Mouse (Mus musculus) brain, adult 10 weeks (tissue): ENCODE data around the gene Adarb1. TPM values are rescaled to one million over a fixed set of nuclear protein-coding genes. Genes with fewer than 3 reads are reported as not detected.

Experiments
- polyA plus RNA-seq: library from polyadenylated mRNA; stranded (reverse); fragments of 350-450 nt; fragmentation: Illumina TruSeq; extraction: RNeasy Lipid Tissue Mini Kit (QIAGEN cat#74804); gene quantifications from one replicate; pipeline ENCODE4 v1.2.3, GENCODE M21; 2015; ENCODE audit warnings: low read depth, low replicate concordance

The Adarb1 gene
- polyA plus RNA-seq = 109 TPM

DNA sequence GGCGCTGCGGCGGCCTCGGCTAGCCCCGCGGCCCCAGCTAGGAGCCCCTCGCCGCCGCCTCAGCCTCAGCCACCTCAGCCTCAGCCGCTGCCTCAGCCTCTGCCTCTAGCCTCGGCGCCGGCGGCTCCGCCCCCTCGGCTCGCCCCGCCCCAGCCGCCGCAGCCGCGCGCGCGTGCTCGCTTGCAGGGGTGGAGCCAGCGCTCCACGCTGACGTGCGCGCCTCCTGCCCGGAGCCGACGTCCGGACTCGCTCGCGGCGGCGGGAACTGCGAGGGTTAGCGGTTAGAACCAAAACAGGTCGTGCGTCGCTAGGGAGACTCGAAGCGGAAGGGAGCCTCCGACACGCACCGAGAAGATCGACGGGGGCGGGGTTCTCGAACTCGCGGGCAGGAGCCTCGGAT is at the start of gene Adarb1:
Adarb1 (minus strand) TSS at position 133 of the 400 bp plus-strand sequence.

DNA sequence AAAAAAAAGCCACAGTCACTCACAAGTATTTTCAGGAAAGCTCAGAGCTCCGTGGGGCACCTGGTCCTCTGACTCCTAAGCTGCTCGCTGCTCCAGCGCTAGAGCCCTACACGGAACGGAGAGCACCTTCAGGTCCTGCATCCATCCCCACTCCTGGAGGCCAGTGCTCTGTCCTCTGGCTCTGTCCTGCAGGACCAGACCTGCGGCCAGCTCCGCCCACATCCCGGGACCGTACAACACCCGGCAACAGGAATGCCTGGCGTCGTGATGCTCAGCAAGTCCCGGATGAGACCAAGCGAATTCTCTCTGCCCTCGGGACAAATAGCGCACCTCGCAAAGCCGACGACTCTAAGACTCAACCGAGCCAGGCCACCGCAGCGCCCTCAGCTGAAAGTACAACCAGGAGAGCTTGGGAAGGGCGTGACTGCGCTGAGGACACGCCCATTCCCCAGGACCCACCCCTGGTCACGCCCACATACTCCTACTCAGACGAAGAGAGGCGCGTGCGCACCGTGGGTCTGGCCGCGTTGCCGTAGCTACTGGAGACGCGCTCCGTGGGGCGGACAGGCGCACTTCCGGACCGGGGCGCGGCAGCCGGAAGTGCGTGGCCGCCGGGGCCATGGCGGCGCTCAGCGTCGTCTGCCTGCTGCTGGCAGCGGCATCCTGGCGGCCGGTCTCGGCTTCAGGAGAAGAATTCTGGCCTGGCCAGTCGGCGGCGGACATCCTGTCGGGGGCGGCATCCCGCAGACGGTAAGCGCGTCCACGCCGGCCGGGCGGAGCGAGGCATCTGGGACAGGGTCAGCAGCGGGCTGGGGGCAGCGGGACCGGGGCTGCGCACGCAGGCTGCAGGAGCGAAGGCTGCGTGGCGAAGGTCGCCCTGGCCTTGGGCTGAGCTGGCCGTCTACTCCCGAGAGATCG is 159.1 kb downstream of the Adarb1 start, which contains the start of gene Pofut2:
Pofut2 (plus strand) TSS at position 515 of the 918 bp plus-strand sequence.

Other genes with a start within 250 kb of the Adarb1 start
- 27.8 TPM for gene Pofut2, start 159.1 kb downstream of the Adarb1 start, polyA plus RNA-seq
- 33.6 TPM for gene Fam207a, start 97.5 kb upstream of the Adarb1 start, polyA plus RNA-seq
- gene Itgb2, start 112.0 kb upstream of the Adarb1 start, polyA plus RNA-seq = 5.1 TPM
- gene Pttg1ip, start 163.4 kb upstream of the Adarb1 start, polyA plus RNA-seq = 81.4 TPM
- 222 TPM for gene Sumo3, start 187.8 kb upstream of the Adarb1 start, polyA plus RNA-seq
- 7.8 TPM for gene Gm49325, start 187.9 kb upstream of the Adarb1 start, polyA plus RNA-seq
- 47.4 TPM for gene Ube2g2, start 204.0 kb upstream of the Adarb1 start, polyA plus RNA-seq